Mouse (Mus musculus) intestine, postnatal 0 days (tissue): ENCODE results near the gene Gm14325. TPM values are rescaled to one million over a fixed set of nuclear protein-coding genes. Genes with fewer than 3 reads are reported as not detected.

Experiments
- polyA plus RNA-seq: library from polyadenylated mRNA; unstranded; fragments of >200 nt; fragmentation: Nextera tagmentation; extraction: Ambion mirVana; gene quantifications from 2 replicates; pipeline ENCODE4 v1.2.1, GENCODE M21; 2015

Gm14325 gene
- polyA plus RNA-seq, 1 experiment from 2014 or later = 14.1 TPM

Other genes starting within 250 kb of the Gm14325 start
- 1.5 and 1.6 TPM in 2 replicates for gene Gm14322, start 81.0 kb downstream of the Gm14325 start, polyA plus RNA-seq
- 2.1 and 3.2 TPM in 2 replicates for gene Gm14327, start 56.8 kb upstream of the Gm14325 start, polyA plus RNA-seq
- 0.59 and 1.1 TPM in 2 replicates for gene Zfp972, start 85.3 kb upstream of the Gm14325 start, polyA plus RNA-seq
- gene Gm14326, start 117.0 kb upstream of the Gm14325 start, polyA plus RNA-seq = 12.7 and 15.0 TPM in 2 replicates
- gene Zfp971, start 182.9 kb upstream of the Gm14325 start, polyA plus RNA-seq = 7.6 and 8.1 TPM in 2 replicates
- gene Zfp931, start 238.1 kb upstream of the Gm14325 start, polyA plus RNA-seq = 4.9 and 5.9 TPM in 2 replicates